Mouse (Mus musculus) c-Kit-positive CD71-positive TER-119-positive erythroid progenitor cells, embryonic 14.5 days (primary cell): ENCODE data around the gene Arhgef39.
A peak's percentile ranks its signal among the peaks of the same experiment; 100 is the strongest.
"Not testable (repeated sequence)": the region's sequence is repeated elsewhere in the genome, so short reads cannot be mapped to it uniquely, and the experiment has no call there.

ENCODE experiments used
- DNase-seq: peaks from one replicate; pipeline ENCODE4 v3.0.0-alpha.2; 2013; ENCODE audit warnings: low spot score

Arhgef39 gene

DNA sequence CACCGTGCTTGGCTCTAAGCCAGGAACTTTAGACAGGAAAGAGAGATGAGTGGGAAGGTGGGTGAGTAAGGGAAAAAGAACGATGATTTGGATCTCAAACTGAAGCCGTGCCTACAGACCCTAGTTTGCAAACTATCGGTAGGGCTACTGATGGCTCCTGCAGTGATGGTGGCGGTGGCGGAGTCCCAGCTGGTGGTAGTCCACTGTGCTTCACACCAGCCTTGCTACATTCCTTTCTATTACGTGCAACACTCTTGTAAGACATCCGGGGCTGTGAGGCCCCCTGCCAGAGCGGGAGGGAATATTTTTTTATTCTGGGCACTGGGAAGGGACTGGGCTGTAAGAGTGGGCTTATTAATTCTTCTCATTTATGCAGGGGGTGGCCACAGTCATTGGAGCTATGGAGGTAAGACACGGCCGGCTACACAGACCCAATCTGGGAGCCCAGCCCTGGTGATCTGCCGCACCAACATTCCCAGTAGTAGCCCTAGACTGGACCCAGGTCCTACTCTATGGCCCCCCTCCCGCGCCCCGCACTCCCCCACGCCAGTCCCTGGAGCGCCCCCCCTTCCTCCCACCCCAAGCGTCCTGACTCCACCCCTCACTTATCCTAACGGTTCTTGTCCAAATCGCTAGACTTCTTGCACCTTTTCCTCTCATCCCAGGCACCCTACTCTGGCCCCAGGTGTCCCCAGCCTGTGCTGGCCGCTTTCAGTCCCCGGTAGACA is 8.6 kb upstream of the Arhgef39 start:
- no peak for DNase-seq

DNA sequence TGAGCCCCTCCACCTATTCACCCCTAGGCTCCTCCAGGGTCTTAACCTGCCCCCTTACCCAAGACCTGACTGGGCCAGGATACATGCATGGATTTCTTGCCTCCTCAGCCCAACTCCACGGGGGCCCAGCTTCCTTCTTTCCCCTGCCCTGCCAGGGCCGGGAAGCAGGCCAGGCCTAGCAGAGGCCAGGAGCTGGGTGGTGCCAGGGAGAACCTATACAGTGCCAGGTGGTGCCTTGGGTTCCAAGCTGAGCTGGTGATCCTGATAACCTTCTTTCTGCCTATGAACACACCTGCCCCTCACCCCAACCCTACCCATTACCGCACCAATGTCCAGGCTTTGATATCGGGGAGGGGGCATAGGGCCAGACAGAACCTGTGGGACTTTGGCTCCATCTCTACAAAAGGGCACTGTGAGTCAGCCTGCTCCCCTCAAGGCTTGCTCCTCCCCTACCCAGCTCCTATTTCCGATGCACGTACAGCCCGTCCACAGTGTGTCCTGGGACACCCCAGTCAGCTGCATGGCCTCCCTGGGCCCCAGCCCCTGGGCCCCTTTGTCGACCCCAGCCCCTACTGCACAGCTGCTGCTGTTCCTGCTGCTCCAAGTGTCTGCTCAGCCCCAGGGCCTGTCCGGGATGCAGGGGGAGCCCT is 7.2 kb upstream of the Arhgef39 start, which contains the start of gene Car9:
Gene Car9, plus strand, starts transcription at position 431 of the 650 bp plus-strand sequence.
- no peak for DNase-seq

GRCm38 (mm10) chr4:43506074-43506473 is 6.6 kb upstream of the Arhgef39 start:
- DNase-seq: no peak

DNA sequence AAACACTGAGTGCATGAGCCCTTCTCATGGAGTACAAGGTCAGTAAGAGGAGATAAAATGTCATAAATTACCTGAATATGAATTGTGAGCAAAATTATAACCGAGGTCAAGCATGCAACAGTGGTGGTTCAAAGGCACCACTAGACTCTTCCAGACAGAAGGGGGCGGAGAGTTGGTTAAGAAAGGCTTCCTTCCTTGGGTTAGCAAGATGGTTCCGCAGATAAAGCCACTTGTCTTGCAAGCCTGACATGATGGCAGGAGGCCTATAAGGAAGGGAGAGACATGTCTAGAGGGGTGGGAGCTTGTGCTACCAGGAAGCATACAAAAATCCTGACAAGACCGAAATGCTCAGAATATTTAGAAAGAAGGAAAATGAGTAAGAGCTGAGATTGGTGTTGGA is 4.8 kb upstream of the Arhgef39 start:
- no peak for DNase-seq

DNA sequence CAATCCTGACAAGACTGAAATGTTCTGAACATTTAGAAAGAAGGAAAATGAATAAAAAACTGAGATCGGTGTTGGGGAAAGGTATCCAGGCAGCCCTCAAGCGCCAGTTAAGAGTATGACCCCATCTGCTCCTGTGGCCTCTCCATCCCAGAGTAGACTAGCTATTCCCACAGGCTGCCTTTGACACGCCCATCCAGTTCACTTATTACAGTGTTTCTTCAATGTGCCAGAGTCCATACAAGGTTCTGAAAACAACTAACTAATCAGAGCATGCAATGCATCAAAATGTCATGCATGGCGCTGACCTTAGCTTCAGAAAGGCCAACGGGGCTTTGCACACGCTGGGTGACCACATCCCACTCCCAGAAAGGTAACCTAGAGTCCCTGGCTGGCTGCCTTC is 4.0 kb upstream of the Arhgef39 start:
- DNase-seq: no peak

DNA sequence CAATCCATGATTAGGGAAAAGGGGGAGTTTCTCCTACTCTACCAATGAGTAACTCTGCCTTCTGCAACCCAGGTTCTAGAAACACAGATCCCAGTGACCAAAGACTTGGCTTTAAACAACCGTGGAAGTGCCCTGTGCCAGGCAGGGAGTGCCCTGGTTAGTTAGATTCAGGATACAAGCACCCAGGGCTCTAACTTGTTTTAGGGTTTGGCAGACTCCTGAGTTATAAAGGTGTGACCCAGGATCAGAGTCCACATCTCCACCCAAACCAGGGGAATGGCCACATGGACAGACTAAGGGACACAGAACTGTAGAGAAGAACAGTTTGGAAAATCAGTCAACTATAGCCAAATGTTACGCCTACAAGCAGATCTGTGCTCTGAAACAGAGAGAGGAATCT is 3.5 kb upstream of the Arhgef39 start:
- no peak for DNase-seq

DNA sequence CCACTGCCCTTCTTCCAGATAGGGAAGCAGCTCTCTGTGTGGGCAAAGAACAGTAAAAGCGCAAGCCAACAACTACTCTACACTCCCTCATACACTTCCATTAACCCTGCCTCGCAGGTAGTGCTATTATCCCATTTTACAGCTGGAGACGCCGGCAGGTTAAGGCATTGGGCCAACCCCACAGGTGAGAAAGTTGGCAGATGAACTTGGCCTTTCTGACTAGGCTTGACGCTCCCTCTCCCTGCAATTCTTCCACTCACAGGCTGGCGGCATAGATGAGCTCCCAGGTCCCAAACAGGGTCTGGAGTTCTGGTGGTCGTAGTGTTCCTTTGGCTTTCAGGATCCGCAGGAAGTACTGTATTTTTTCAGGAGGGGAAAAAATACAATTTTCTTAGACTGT is 512 bp downstream of the Arhgef39 start:
- no peak for DNase-seq

- DNase-seq: no peak
Measured at GRCm38 (mm10) chr4:43497946-43498345, 1.5 kb downstream of the Arhgef39 start.

GRCm38 (mm10) chr4:43497405-43497804 is 2.1 kb downstream of the Arhgef39 start:
- DNase-seq: no peak

DNA sequence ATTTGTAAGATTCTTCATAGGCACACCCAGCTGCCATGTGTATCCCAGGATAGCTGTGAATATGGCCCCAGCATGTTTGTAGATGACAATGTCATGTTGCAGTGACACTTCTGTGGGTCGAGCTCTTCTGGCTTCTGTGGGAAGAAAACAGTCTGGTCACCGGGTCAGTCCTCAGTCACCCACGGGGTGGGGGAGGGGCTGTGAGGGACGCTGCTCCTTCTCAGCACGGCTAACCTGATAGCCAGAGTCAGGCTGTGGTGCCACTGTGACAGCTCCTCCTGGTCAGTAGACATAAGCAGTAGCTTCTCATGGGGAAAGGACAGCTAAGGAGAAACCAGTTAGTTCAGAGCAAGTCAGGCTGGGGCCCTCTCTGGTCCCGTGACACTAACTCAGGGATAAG is 2.9 kb downstream of the Arhgef39 start:
- no peak for DNase-seq

DNA sequence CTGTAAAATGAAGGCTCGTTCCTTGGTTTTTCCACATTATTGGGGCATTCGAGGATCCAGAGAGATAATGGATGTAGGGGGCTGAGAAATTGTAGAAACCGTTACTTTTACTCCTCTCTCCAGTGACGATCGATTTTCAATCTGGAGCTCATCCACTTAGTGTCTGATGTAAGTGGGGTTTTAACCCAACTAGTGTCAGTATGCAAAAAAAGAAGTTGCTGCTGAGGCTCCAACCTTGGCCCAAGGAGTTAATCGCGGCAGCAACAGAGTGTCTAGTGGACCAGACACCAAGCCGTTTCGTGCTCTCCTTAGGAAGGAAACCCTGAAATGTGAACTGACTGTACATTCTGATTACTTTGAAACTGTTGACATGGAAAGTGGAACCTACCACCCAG is 5.7 kb downstream of the Arhgef39 start:
- peak; percentile 46 for DNase-seq

GRCm38 (mm10) chr4:43493186-43493845 is 6.2 kb downstream of the Arhgef39 start:
- peak; percentile 95 for DNase-seq

DNA sequence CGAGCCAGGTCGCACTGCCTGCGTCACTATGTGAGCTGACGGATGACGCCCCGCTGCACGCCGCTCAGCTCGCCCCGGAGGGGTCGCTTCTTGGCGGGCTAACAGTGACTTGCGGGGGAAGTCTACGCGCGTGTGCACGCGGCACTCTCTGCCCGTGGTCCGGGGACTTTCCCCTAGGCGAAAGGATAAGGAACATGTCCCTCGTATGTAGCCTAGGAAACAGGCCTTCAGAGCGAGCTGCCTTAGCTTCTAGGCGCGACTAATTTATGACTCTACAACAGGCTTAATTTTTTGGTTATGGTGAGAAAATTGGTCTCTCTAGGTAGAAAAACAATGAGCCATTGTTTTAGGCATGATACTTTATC is 6.7 kb downstream of the Arhgef39 start, which contains the start of gene Ccdc107:
Gene Ccdc107, plus strand, starts transcription at position 80 of the 365 bp plus-strand sequence.
- peak; percentile 91 for DNase-seq

DNA sequence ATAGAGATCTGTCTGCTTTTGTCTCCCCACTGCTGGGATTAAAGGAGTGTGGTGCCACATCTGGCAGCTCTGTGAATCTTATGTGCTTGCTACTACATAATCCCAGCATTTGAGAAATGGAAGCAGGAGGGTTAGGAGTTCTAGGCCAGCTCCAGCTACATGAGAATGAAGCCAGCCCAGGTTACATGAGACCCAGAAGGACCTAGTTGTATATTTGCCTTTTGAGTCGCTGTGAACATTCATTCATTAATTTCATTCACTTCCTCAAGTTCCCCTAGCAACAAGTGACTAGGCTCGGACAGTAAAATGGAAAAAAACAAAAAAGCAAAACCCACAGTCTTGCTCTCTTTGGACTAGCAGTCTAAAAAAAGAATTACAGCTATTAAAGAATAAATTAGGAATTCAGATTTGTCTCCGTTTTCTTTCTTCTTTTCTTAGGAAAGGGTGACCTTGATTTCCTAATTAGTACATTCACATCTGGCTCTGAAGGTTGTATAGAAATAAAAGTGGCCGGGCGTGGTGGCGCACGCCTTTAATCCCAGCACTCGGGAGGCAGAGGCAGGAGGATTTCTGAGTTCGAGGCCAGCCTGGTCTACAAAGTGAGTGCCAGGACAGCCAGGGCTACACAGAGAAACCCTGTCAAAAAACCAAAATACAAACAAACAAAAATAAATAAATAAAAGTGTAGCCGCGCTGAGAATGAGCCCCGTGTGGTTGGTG is 7.2 kb downstream of the Arhgef39 start:
- DNase-seq: no peak

DNA sequence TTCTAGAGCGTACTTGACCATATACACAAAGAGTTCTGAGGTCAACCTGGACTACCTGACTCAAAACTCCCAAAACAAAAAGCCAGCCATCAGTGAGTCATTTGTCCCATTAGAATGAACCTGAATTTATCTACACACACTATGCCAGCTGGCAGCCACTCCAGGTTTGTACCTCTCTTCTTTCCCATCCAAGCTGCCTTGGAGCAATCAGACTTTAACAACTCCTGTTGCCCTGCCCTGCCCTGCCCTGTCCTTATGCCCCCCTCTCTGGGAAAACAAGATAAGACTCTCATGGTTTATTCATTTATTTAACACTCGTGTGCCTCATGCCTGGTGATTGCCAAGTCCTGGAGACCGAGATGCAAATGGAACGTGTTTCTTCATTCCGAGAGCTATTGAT is 8.7 kb downstream of the Arhgef39 start:
- peak; percentile 61 for DNase-seq

DNA sequence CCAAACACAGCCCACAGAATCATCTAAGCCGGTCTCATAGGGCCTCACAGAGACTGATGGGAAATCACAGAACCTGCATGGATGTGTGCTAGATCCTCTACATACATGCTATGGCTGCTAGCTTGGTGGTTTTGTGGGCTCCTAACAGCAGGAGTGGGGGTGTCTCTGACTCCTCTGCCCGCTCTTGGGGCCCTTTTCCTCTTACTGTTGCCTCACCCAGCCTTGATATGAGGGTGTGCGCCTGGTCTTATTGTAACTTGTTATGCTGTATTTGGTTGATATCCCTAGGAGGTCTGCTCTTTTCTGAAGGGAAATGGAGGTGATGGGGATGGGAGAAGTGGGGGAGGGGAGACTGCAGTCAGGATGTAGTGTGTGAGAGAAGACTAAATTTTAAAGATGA is 9.9 kb downstream of the Arhgef39 start:
- DNase-seq: no peak

- not testable (repeated sequence) for DNase-seq
Measured at GRCm38 (mm10) chr4:43485666-43486065, 13.8 kb downstream of the Arhgef39 start.

- no peak for DNase-seq
Measured at GRCm38 (mm10) chr4:43483535-43484091, 15.9 kb downstream of the Arhgef39 start, which contains the start of gene Sit1. TSS of gene Sit1 (minus strand) at chr4:43483734.

DNA sequence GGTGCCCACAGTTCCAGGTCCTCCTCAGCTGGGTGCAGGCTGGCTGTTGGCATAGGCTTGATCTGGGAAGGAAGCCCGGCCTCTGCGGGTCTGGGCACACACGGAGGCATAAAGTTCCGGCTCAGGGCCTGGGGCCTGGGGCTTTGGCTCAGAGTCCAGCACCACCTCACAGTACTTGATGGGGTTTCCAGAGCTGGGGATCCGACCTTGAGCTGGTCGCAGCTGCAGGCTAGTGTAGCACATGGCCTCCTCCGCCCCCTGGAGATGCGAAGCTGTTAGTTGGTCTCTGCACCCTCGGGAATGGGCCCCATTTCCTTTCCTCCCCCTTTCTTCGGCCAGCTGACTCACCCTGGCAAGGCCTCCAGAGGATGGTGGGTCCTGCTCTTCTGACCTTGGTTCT is 16.9 kb downstream of the Arhgef39 start:
- no peak for DNase-seq

GRCm38 (mm10) chr4:43481894-43482456 is 17.5 kb downstream of the Arhgef39 start:
- no peak for DNase-seq

DNA sequence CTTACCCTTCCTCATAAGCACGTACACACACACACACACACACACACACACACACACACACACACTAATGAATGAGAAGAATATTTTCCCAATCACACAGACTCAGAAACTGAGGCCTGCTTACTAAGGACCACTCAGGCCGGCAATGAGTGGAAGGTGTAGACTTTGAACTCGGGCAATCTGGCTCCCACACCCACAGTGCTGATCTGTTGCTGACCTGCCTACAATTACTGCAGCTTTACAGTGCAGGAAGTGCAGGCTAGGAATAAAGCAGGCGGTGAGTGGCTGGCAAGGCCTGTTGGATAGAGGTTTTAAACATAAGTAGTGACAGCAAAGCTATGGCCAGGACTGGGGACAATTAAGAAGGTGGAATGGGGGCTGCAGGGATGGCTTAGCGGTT is 18.5 kb downstream of the Arhgef39 start:
- no peak for DNase-seq
